Mouse (Mus musculus) bone marrow, adult 2 months (tissue): ENCODE data around the gene Cby3. TPM values are rescaled to one million over a fixed set of nuclear protein-coding genes. Genes with fewer than 3 reads are reported as not detected.
"Not testable (repeated sequence)": the region's sequence is repeated elsewhere in the genome, so short reads cannot be mapped to it uniquely, and the experiment has no call there.

Source experiments
- H3K27ac ChIP-seq: fragments of 200-500 bp; 2 replicates; pipeline ENCODE4 v1.5.1; 2012; ENCODE audit warnings: low read depth, mild to moderate bottlenecking, control low read depth, inconsistent platforms, low read length; ENCODE audit not compliant: control insufficient read depth, poor library complexity, insufficient read depth
- H3K4me1 ChIP-seq: fragments of 200-500 bp; 2 replicates; pipeline ENCODE4 v1.6.1; 2011; ENCODE audit warnings: low read length; ENCODE audit not compliant: control insufficient read depth, insufficient read depth
- H3K4me3 ChIP-seq: fragments of 200-500 bp; replicated peaks from 2 replicates; pipeline ENCODE3; 2011; ENCODE audit warnings: mild to moderate bottlenecking, low read depth, low read length, control low read depth; ENCODE audit not compliant: control insufficient read depth
- CTCF ChIP-seq: fragments of 200-500 bp; IDR thresholded peaks from 2 replicates; pipeline ENCODE4 v1.5.1; 2011; ENCODE audit warnings: low read length, control low read depth; ENCODE audit not compliant: control insufficient read depth, insufficient read depth
- POLR2A ChIP-seq: fragments of 200-500 bp; IDR thresholded peaks from 2 replicates; pipeline ENCODE4 v1.6.1; 2011; ENCODE audit warnings: low read depth, mild to moderate bottlenecking, control low read depth, low read length, borderline replicate concordance; ENCODE audit not compliant: control insufficient read depth
- WGBS: fragments of 180-500 bp; shearing (Covaris S2); methylation state at CpG from one replicate; pipeline ENCODE4 v1.1.7; 2018; 5-methylcytosine and 5-hydroxymethylcytosine counted together
- polyA plus RNA-seq: library from polyadenylated mRNA; stranded (reverse); fragments of >200 nt; gene quantifications from 2 replicates; pipeline ENCODE4 v1.2.4, GENCODE M21; 2011; ENCODE audit warnings: low replicate concordance; ENCODE audit not compliant: missing spikeins, insufficient read depth, insufficient read length

Gene Cby3
- not detected in 2 replicates for polyA plus RNA-seq

GRCm38 (mm10) chr11:50354162-50354561 lies at the start of gene Cby3:
Cby3 (plus strand) TSS chr11:50354462.
- Histone ChIP-seq H3K27ac (no peak within 1 kb of the TSS), H3K4me1 (no peaks in the 10 kb centered on the region; the same call in 1 of the 2 replicates), H3K4me3 (no peak within 1 kb of the TSS)
- no peak for TF ChIP-seq CTCF
- no peak for TF ChIP-seq POLR2A

- TF ChIP-seq POLR2A (no peak), CTCF (no peak)
- Histone ChIP-seq H3K27ac (no peak overlapping the region), H3K4me3 (no peak overlapping the region), H3K4me1 (no peaks in the 10 kb centered on the region)
- 89% methylated on average over 2 of the region's 2 CpGs for WGBS
These were observed 41.5 kb upstream of the Cby3 start for GRCm38 (mm10) chr11:50312803-50313202.

- not testable (repeated sequence) for H3K27ac ChIP-seq, H3K4me1 ChIP-seq, H3K4me3 ChIP-seq
- 65% methylated on average over 4 of the region's 4 CpGs for WGBS
These were observed 34.9 kb upstream of the Cby3 start for GRCm38 (mm10) chr11:50319343-50319742.

- TF ChIP-seq POLR2A (no peak), CTCF (no peak)
- Histone ChIP-seq H3K4me1 (no peaks in the 10 kb centered on the region; the same call in 1 of the 2 replicates), H3K27ac (no peak overlapping the region), H3K4me3 (no peak overlapping the region)
- 82% methylated on average over 6 of the region's 6 CpGs for WGBS
These were observed 33.0 kb upstream of the Cby3 start for GRCm38 (mm10) chr11:50321239-50321638.

GRCm38 (mm10) chr11:50322345-50322744 lies 31.9 kb upstream of the Cby3 start:
- Histone ChIP-seq H3K4me1 (no peaks in the 10 kb centered on the region; the same call in 1 of the 2 replicates), H3K27ac (no peak overlapping the region), H3K4me3 (no peak overlapping the region)
- TF ChIP-seq POLR2A: no peak
- no peak for TF ChIP-seq CTCF

GRCm38 (mm10) chr11:50323843-50324242 lies 30.4 kb upstream of the Cby3 start:
- H3K27ac ChIP-seq: no peak overlapping the region
- H3K4me3 ChIP-seq: peak overlapping the region; percentile 10
- peaks cover 2% of the 10 kb centered on the region; the same call in 1 of the 2 replicates for H3K4me1 ChIP-seq
- TF ChIP-seq CTCF: no peak
- no peak for TF ChIP-seq POLR2A
- 3% methylated on average over 1 of the region's 1 CpGs for WGBS

- H3K4me1 ChIP-seq: peaks cover 2% of the 10 kb centered on the region; the same call in 1 of the 2 replicates
These were observed 29.4 kb upstream of the Cby3 start for GRCm38 (mm10) chr11:50324751-50325471.

GRCm38 (mm10) chr11:50325496-50326301 lies 28.6 kb upstream of the Cby3 start, which contains the start of gene Canx:
Canx (minus strand) TSS chr11:50325673.
- WGBS: under 1% methylated on average over 64 of the region's 64 CpGs
- Histone ChIP-seq H3K4me3 (peak within 1 kb of the TSS; percentile 82), H3K27ac (peak within 1 kb of the TSS; percentile 79), H3K4me1 (peaks cover 2% of the 10 kb centered on the region; the same call in 1 of the 2 replicates)
- TF ChIP-seq POLR2A (peak; percentile 95), CTCF (peak; percentile 11; the same call in 1 of the 2 replicates)

More at GRCm38 (mm10) chr11:50324751-50325471, 29.4 kb upstream of the Cby3 start:
- WGBS: under 1% methylated on average over 31 of the region's 34 CpGs
- no peak for TF ChIP-seq POLR2A
- no peak for TF ChIP-seq CTCF
- Histone ChIP-seq H3K4me3 (peak overlapping the region; percentile 82), H3K27ac (peak overlapping the region; percentile 79)
